Mouse (Mus musculus): ENCODE measurements at regions not wholly inside any gene's neighbourhood (a gene's known extent, or its start where the extent isn't known, plus 50 kb on each side); places are given as distances from the start of the nearest gene placed in this dataset.

GRCm38 (mm10) chr8:60372681-60373398 lies 130.2 kb downstream of the Gm10283 start:
- Histone ChIP-seq H3K4me2 (ENCODE audit: low read depth, low read length) (no peak overlapping the region), H3K9ac (ENCODE audit: low read depth, low read length) (no peak overlapping the region), H3K36me3 (ENCODE audit: control insufficient read depth, insufficient read depth, low read length) (no peaks in the 10 kb centered on the region), H3K4me3 (ENCODE audit: low read depth, low read length) (no peak overlapping the region), H3K4me1 (ENCODE audit: control insufficient read depth, insufficient read depth, low read length) (no peaks in the 10 kb centered on the region), H3K9me3 (ENCODE audit: control insufficient read depth, low read length) (no peaks in the 10 kb centered on the region), H3K27ac (replicated peaks; ENCODE audit: low read depth, low read length) (no peak overlapping the region), H3K27me3 (replicated peaks; ENCODE audit: control insufficient read depth, insufficient read depth, low read length) (no peaks in the 10 kb centered on the region)
- no peak for ATAC-seq (ENCODE audit: low read depth)
- WGBS: 92% methylated on average over 9 of the region's 9 CpGs
- no peak for DNase-seq (ENCODE audit: low spot score)

- H3K9me3 ChIP-seq (ENCODE audit: control insufficient read depth, low read length): no peaks in the 10 kb centered on the region
- no peaks in the 10 kb centered on the region for H3K27me3 ChIP-seq (replicated peaks; ENCODE audit: control insufficient read depth, insufficient read depth, low read length)
- peak; percentile 10 for DNase-seq (ENCODE audit: low spot score)
- WGBS: 27% methylated on average over 2 of the region's 2 CpGs
- no peak overlapping the region for H3K27ac ChIP-seq (replicated peaks; ENCODE audit: low read depth, low read length)
- H3K36me3 ChIP-seq (ENCODE audit: control insufficient read depth, insufficient read depth, low read length): no peaks in the 10 kb centered on the region
- no peak for ATAC-seq (ENCODE audit: low read depth)
- no peak overlapping the region for H3K9ac ChIP-seq (ENCODE audit: low read depth, low read length)
- H3K4me2 ChIP-seq (ENCODE audit: low read depth, low read length): no peak overlapping the region
- H3K4me1 ChIP-seq (ENCODE audit: control insufficient read depth, insufficient read depth, low read length): no peaks in the 10 kb centered on the region
- H3K4me3 ChIP-seq (ENCODE audit: low read depth, low read length): no peak overlapping the region
Observed at GRCm38 (mm10) chr8:60348291-60348690, 154.7 kb downstream of the Gm10283 start.

GRCm38 (mm10) chr8:60345830-60346420 lies 157.1 kb downstream of the Gm10283 start:
- H3K4me2 ChIP-seq (ENCODE audit: low read depth, low read length): no peak overlapping the region
- 64% methylated on average over 6 of the region's 6 CpGs for WGBS
- no peaks in the 10 kb centered on the region for H3K27me3 ChIP-seq (replicated peaks; ENCODE audit: control insufficient read depth, insufficient read depth, low read length)
- H3K9me3 ChIP-seq (ENCODE audit: control insufficient read depth, low read length): no peaks in the 10 kb centered on the region
- DNase-seq (ENCODE audit: low spot score) (no peak), ATAC-seq (ENCODE audit: low read depth) (no peak)
- no peak overlapping the region for H3K4me3 ChIP-seq (ENCODE audit: low read depth, low read length)
- H3K9ac ChIP-seq (ENCODE audit: low read depth, low read length): no peak overlapping the region
- no peaks in the 10 kb centered on the region for H3K36me3 ChIP-seq (ENCODE audit: control insufficient read depth, insufficient read depth, low read length)
- H3K27ac ChIP-seq (replicated peaks; ENCODE audit: low read depth, low read length): no peak overlapping the region
- H3K4me1 ChIP-seq (ENCODE audit: control insufficient read depth, insufficient read depth, low read length): no peaks in the 10 kb centered on the region

GRCm38 (mm10) chr8:60315478-60315877 lies 187.5 kb downstream of the Gm10283 start:
- no peak overlapping the region for H3K4me2 ChIP-seq (ENCODE audit: low read depth, low read length)
- no peak overlapping the region for H3K4me3 ChIP-seq (ENCODE audit: low read depth, low read length)
- no peaks in the 10 kb centered on the region for H3K27me3 ChIP-seq (replicated peaks; ENCODE audit: control insufficient read depth, insufficient read depth, low read length)
- 65% methylated on average over 3 of the region's 3 CpGs for WGBS
- no peaks in the 10 kb centered on the region for H3K36me3 ChIP-seq (ENCODE audit: control insufficient read depth, insufficient read depth, low read length)
- H3K4me1 ChIP-seq (ENCODE audit: control insufficient read depth, insufficient read depth, low read length): no peaks in the 10 kb centered on the region
- no peak for ATAC-seq (ENCODE audit: low read depth)
- no peak for DNase-seq (ENCODE audit: low spot score)
- no peak overlapping the region for H3K9ac ChIP-seq (ENCODE audit: low read depth, low read length)
- H3K9me3 ChIP-seq (ENCODE audit: control insufficient read depth, low read length): 0 out of 2 replicates have a peak, but pooled peaks cover 4% of the 10 kb centered on the region
- no peak overlapping the region for H3K27ac ChIP-seq (replicated peaks; ENCODE audit: low read depth, low read length)

- H3K36me3 ChIP-seq (ENCODE audit: control insufficient read depth, insufficient read depth, low read length): no peaks in the 10 kb centered on the region
Observed at GRCm38 (mm10) chr8:60313977-60314854, 188.8 kb downstream of the Gm10283 start.

GRCm38 (mm10) chr8:60310136-60310535 lies 192.9 kb downstream of the Gm10283 start:
- Histone ChIP-seq H3K36me3 (ENCODE audit: control insufficient read depth, insufficient read depth, low read length) (no peaks in the 10 kb centered on the region), H3K9ac (ENCODE audit: low read depth, low read length) (no peak overlapping the region), H3K27me3 (replicated peaks; ENCODE audit: control insufficient read depth, insufficient read depth, low read length) (no peaks in the 10 kb centered on the region), H3K27ac (replicated peaks; ENCODE audit: low read depth, low read length) (no peak overlapping the region), H3K4me1 (ENCODE audit: control insufficient read depth, insufficient read depth, low read length) (no peaks in the 10 kb centered on the region), H3K9me3 (ENCODE audit: control insufficient read depth, low read length) (0 out of 2 replicates have a peak, but pooled peaks cover 4% of the 10 kb centered on the region), H3K4me3 (ENCODE audit: low read depth, low read length) (no peak overlapping the region), H3K4me2 (ENCODE audit: low read depth, low read length) (no peak overlapping the region)
- ATAC-seq (ENCODE audit: low read depth) (no peak), DNase-seq (ENCODE audit: low spot score) (no peak)
- 67% methylated on average over 2 of the region's 2 CpGs for WGBS

More at GRCm38 (mm10) chr8:60313977-60314854, 188.8 kb downstream of the Gm10283 start:
- Histone ChIP-seq H3K9ac (ENCODE audit: low read depth, low read length) (no peak overlapping the region), H3K27me3 (replicated peaks; ENCODE audit: control insufficient read depth, insufficient read depth, low read length) (no peaks in the 10 kb centered on the region), H3K4me3 (ENCODE audit: low read depth, low read length) (no peak overlapping the region), H3K4me1 (ENCODE audit: control insufficient read depth, insufficient read depth, low read length) (no peaks in the 10 kb centered on the region), H3K27ac (replicated peaks; ENCODE audit: low read depth, low read length) (no peak overlapping the region), H3K9me3 (ENCODE audit: control insufficient read depth, low read length) (0 out of 2 replicates have a peak, but pooled peaks cover 4% of the 10 kb centered on the region), H3K4me2 (ENCODE audit: low read depth, low read length) (no peak overlapping the region)
- no peak for ATAC-seq (ENCODE audit: low read depth)
- DNase-seq (ENCODE audit: low spot score): peak; percentile 10
- 60% methylated on average over 8 of the region's 8 CpGs for WGBS

GRCm38 (mm10) chr8:60301282-60301681 lies 201.7 kb downstream of the Gm10283 start:
- Histone ChIP-seq H3K27ac (replicated peaks; ENCODE audit: low read depth, low read length) (no peak overlapping the region), H3K4me2 (ENCODE audit: low read depth, low read length) (no peak overlapping the region), H3K27me3 (replicated peaks; ENCODE audit: control insufficient read depth, insufficient read depth, low read length) (no peaks in the 10 kb centered on the region), H3K9ac (ENCODE audit: low read depth, low read length) (no peak overlapping the region), H3K36me3 (ENCODE audit: control insufficient read depth, insufficient read depth, low read length) (no peaks in the 10 kb centered on the region), H3K4me1 (ENCODE audit: control insufficient read depth, insufficient read depth, low read length) (no peaks in the 10 kb centered on the region), H3K9me3 (ENCODE audit: control insufficient read depth, low read length) (no peaks in the 10 kb centered on the region), H3K4me3 (ENCODE audit: low read depth, low read length) (no peak overlapping the region)
- WGBS: 63% methylated on average over 7 of the region's 7 CpGs
- no peak for ATAC-seq (ENCODE audit: low read depth)
- DNase-seq (ENCODE audit: low spot score): no peak

GRCm38 (mm10) chr8:60277211-60277801 lies 225.7 kb downstream of the Gm10283 start:
- no peak overlapping the region for H3K4me3 ChIP-seq (ENCODE audit: low read depth, low read length)
- ATAC-seq (ENCODE audit: low read depth) (no peak), DNase-seq (ENCODE audit: low spot score) (no peak)
- no peak overlapping the region for H3K27ac ChIP-seq (replicated peaks; ENCODE audit: low read depth, low read length)
- no peak overlapping the region for H3K9ac ChIP-seq (ENCODE audit: low read depth, low read length)
- H3K4me2 ChIP-seq (ENCODE audit: low read depth, low read length): no peak overlapping the region
- 50% methylated on average over 2 of the region's 2 CpGs for WGBS
- no peaks in the 10 kb centered on the region for H3K36me3 ChIP-seq (ENCODE audit: control insufficient read depth, insufficient read depth, low read length)
- H3K27me3 ChIP-seq (replicated peaks; ENCODE audit: control insufficient read depth, insufficient read depth, low read length): no peaks in the 10 kb centered on the region
- H3K4me1 ChIP-seq (ENCODE audit: control insufficient read depth, insufficient read depth, low read length): no peaks in the 10 kb centered on the region
- no peaks in the 10 kb centered on the region for H3K9me3 ChIP-seq (ENCODE audit: control insufficient read depth, low read length)
